Mouse (Mus musculus) liver, adult 2 months (tissue): ENCODE measurements around the gene Zkscan6. TPM values are rescaled to one million over a fixed set of nuclear protein-coding genes. Genes with fewer than 3 reads are reported as not detected.
A peak's percentile ranks its signal among the peaks of the same experiment; 100 is the strongest.

ENCODE experiments used
- DNase-seq: peaks from one replicate; pipeline ENCODE4 v3.0.0-alpha.2; 2011; ENCODE audit warnings: low read depth, low spot score; ENCODE audit errors: extremely low read depth
- H3K27ac ChIP-seq: fragments of 200-500 bp; replicated peaks from 2 replicates; pipeline ENCODE4 v1.5.1; 2012; ENCODE audit warnings: low read depth, mild to moderate bottlenecking, control low read depth, inconsistent platforms, low read length; ENCODE audit not compliant: insufficient read depth
- H3K27me3 ChIP-seq: fragments of 200-500 bp; 2 replicates; pipeline ENCODE4 v1.6.1; 2012; ENCODE audit warnings: mild to moderate bottlenecking, moderate library complexity, low read length, inconsistent platforms; ENCODE audit not compliant: control insufficient read depth, insufficient read depth
- H3K36me3 ChIP-seq: fragments of 200-500 bp; 2 replicates; pipeline ENCODE4 v1.6.1; 2012; ENCODE audit warnings: low read length, inconsistent platforms; ENCODE audit not compliant: control insufficient read depth, insufficient read depth
- H3K4me1 ChIP-seq: fragments of 200-500 bp; 2 replicates; pipeline ENCODE4 v1.6.1; 2011; ENCODE audit warnings: low read length; ENCODE audit not compliant: control insufficient read depth, insufficient read depth
- H3K4me3 ChIP-seq: fragments of 200-500 bp; 2 replicates; pipeline ENCODE4 v1.5.1; 2011; ENCODE audit warnings: low read depth, mild to moderate bottlenecking, control low read depth, low read length, moderate library complexity; ENCODE audit not compliant: insufficient read depth
- H3K79me2 ChIP-seq: fragments of 200-500 bp; 2 replicates; pipeline ENCODE4 v1.6.1; 2012; ENCODE audit warnings: inconsistent platforms, mild to moderate bottlenecking, low read length, moderate library complexity; ENCODE audit not compliant: control insufficient read depth, insufficient read depth
- H3K9ac ChIP-seq: fragments of 200-500 bp; 2 replicates; pipeline ENCODE4 v1.6.1; 2012; ENCODE audit warnings: low read depth, mild to moderate bottlenecking, control low read depth, inconsistent platforms, low read length
- CTCF ChIP-seq: fragments of 200-500 bp; IDR thresholded peaks from 2 replicates; pipeline ENCODE4 v1.5.1; 2011; ENCODE audit warnings: low read depth, low read length, control low read depth
- POLR2A ChIP-seq: fragments of 200-500 bp; IDR thresholded peaks from 2 replicates; pipeline ENCODE4 v1.6.1; 2011; ENCODE audit warnings: low read length, control low read depth; ENCODE audit not compliant: insufficient read depth; ENCODE audit errors: extremely low read depth
- WGBS: fragments of 180-500 bp; shearing (Covaris S2); methylation state at CpG from one replicate; pipeline ENCODE4 v1.1.7; 2018; 5-methylcytosine and 5-hydroxymethylcytosine counted together
- polyA plus RNA-seq: library from polyadenylated mRNA; depleted of rRNA; stranded (reverse); fragments of >200 nt; gene quantifications from 2 replicates; pipeline ENCODE4 v1.2.3, GENCODE M21; 2012; rRNA removed
- total RNA-seq: library from RNA; depleted of rRNA; stranded (reverse); fragments of >200 nt; gene quantifications from 2 replicates; pipeline ENCODE4 v1.2.3, GENCODE M21; 2014; rRNA removed

Zkscan6 gene
- total RNA-seq = 3.3 and 3.5 TPM in 2 replicates
- 1.7 and 1.9 TPM in 2 replicates for polyA plus RNA-seq

GRCm38 (mm10) chr11:65806909-65807504 lies at the start of gene Zkscan6:
TSS of gene Zkscan6 (plus strand) at chr11:65807175.
- DNase-seq = peak; percentile 87
- no peaks in the 10 kb centered on the region for H3K36me3 ChIP-seq
- TF ChIP-seq CTCF = no peak
- peak; percentile 45; the same call in 1 of the 2 replicates for TF ChIP-seq POLR2A
- under 1% methylated on average over 57 of the region's 58 CpGs for WGBS
- H3K79me2 ChIP-seq = peaks cover 6% of the 10 kb centered on the region; the same call in 1 of the 2 replicates
- peak within 1 kb of the TSS; percentile 96 for H3K27ac ChIP-seq
- H3K27me3 ChIP-seq = no peaks in the 10 kb centered on the region
- H3K4me3 ChIP-seq = peak within 1 kb of the TSS; percentile 90
- H3K4me1 ChIP-seq = peaks cover 2% of the 10 kb centered on the region; the same call in 1 of the 2 replicates
- peak within 1 kb of the TSS; percentile 84 for H3K9ac ChIP-seq

GRCm38 (mm10) chr11:65759350-65759749 lies 47.6 kb upstream of the Zkscan6 start:
- Histone ChIP-seq H3K79me2 (peaks cover 15% of the 10 kb centered on the region; the same call in 1 of the 2 replicates), H3K4me3 (no peak overlapping the region), H3K27ac (no peak overlapping the region), H3K36me3 (peaks cover 2% of the 10 kb centered on the region), H3K9ac (no peak overlapping the region), H3K27me3 (no peaks in the 10 kb centered on the region), H3K4me1 (peaks cover 2% of the 10 kb centered on the region; the same call in 1 of the 2 replicates)
- WGBS = 100% methylated on average over 1 of the region's 1 CpGs
- DNase-seq = no peak
- TF ChIP-seq CTCF = no peak
- no peak for TF ChIP-seq POLR2A

- TF ChIP-seq CTCF = no peak
- TF ChIP-seq POLR2A = no peak
- DNase-seq = no peak
- H3K9ac ChIP-seq = no peak overlapping the region
- no peaks in the 10 kb centered on the region for H3K27me3 ChIP-seq
- H3K4me3 ChIP-seq = no peak overlapping the region
- WGBS = 89% methylated on average over 2 of the region's 2 CpGs
- peaks cover 2% of the 10 kb centered on the region; the same call in 1 of the 2 replicates for H3K36me3 ChIP-seq
- no peaks in the 10 kb centered on the region for H3K4me1 ChIP-seq
- H3K27ac ChIP-seq = no peak overlapping the region
- H3K79me2 ChIP-seq = peaks cover 25% of the 10 kb centered on the region; the same call in 1 of the 2 replicates
Measured at GRCm38 (mm10) chr11:65760912-65761311, 46.1 kb upstream of the Zkscan6 start.

GRCm38 (mm10) chr11:65768445-65768844 lies 38.5 kb upstream of the Zkscan6 start:
- Histone ChIP-seq H3K4me3 (no peak overlapping the region), H3K36me3 (no peaks in the 10 kb centered on the region; the same call in 1 of the 2 replicates), H3K4me1 (no peaks in the 10 kb centered on the region), H3K79me2 (peaks cover 25% of the 10 kb centered on the region), H3K27ac (no peak overlapping the region), H3K9ac (no peak overlapping the region), H3K27me3 (no peaks in the 10 kb centered on the region)
- TF ChIP-seq POLR2A = no peak
- TF ChIP-seq CTCF = no peak
- DNase-seq = no peak

- Histone ChIP-seq H3K36me3 (no peaks in the 10 kb centered on the region; the same call in 1 of the 2 replicates), H3K27me3 (no peaks in the 10 kb centered on the region), H3K79me2 (peaks cover 23% of the 10 kb centered on the region), H3K4me3 (no peak overlapping the region), H3K4me1 (no peaks in the 10 kb centered on the region), H3K27ac (no peak overlapping the region), H3K9ac (no peak overlapping the region)
- 75% methylated on average over 5 of the region's 5 CpGs for WGBS
- DNase-seq = no peak
- no peak for TF ChIP-seq CTCF
- no peak for TF ChIP-seq POLR2A
Measured at GRCm38 (mm10) chr11:65769990-65770389, 37.0 kb upstream of the Zkscan6 start.

GRCm38 (mm10) chr11:65771546-65771945 lies 35.4 kb upstream of the Zkscan6 start:
- H3K27ac ChIP-seq = no peak overlapping the region
- H3K36me3 ChIP-seq = no peaks in the 10 kb centered on the region; the same call in 1 of the 2 replicates
- no peaks in the 10 kb centered on the region for H3K27me3 ChIP-seq
- H3K79me2 ChIP-seq = peaks cover 17% of the 10 kb centered on the region
- TF ChIP-seq POLR2A (no peak), CTCF (no peak)
- no peak overlapping the region for H3K4me3 ChIP-seq
- no peak for DNase-seq
- no peak overlapping the region for H3K9ac ChIP-seq
- no peaks in the 10 kb centered on the region; the same call in 1 of the 2 replicates for H3K4me1 ChIP-seq
- 95% methylated on average over 1 of the region's 1 CpGs for WGBS
